Mouse (Mus musculus): ENCODE measurements around the gene Dad1. TPM values are rescaled to one million over a fixed set of nuclear protein-coding genes. Genes with fewer than 3 reads are reported as not detected.

Gene Dad1
- polyA plus RNA-seq, 1 experiment from 2014 or later = 281 TPM

DNA sequence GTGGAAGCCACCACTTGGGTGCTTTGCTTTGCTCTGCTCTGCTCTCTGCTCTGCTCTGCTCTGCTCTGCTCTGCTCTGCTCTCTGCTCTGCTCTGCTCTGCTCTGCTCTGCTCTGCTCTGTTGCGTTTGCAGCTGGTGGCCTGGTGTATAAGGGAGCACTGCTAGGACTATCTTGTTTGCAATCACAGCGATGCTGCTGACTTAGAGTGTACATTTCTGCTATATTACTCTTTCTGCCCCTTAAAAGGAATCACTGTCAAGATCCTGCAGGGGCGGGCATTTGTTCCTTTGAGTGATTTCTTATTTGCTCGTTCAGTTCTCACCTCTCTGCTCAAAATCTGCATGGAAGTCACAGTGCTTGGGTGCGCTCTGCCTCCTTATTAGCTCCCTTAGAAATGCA lies 44.0 kb downstream of the Dad1 start:
- no peak overlapping the region for H3K4me3 ChIP-seq
- no peaks in the 10 kb centered on the region for H3K27me3 ChIP-seq
- H3K27ac ChIP-seq = no peak overlapping the region
- no peaks in the 10 kb centered on the region for H3K36me3 ChIP-seq (ENCODE audit: poor library complexity, severe bottlenecking)
- no peak overlapping the region for H3K9ac ChIP-seq
- H3K4me1 ChIP-seq = no peaks in the 10 kb centered on the region
- H3K4me2 ChIP-seq = no peak overlapping the region
- H3K9me3 ChIP-seq (replicated peaks) = no peaks in the 10 kb centered on the region
- ATAC-seq = no peak
- 81% methylated on average over 5 of the region's 5 CpGs for WGBS

DNA sequence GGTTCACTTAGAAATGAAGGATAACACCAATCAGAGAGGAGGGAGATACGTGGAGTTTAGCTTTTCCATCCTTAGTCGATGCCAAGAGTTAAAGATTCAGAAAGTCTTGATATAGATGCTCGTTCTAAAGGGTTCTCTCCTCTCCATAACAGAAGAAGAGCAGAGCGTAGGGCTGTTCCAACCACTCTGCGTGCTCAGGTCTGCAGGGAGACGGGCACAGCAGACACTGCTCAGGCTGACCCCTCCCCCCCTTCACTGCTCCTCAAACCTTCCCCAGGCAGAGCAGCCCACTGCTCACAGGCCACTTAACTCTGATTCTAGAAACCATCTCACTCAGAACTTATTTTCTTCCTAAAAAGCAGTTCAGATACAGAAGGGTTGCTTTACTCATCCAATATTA lies 45.2 kb downstream of the Dad1 start:
- no peaks in the 10 kb centered on the region for H3K27me3 ChIP-seq
- H3K9ac ChIP-seq = no peak overlapping the region
- no peak overlapping the region for H3K4me3 ChIP-seq
- no peak overlapping the region for H3K4me2 ChIP-seq
- no peaks in the 10 kb centered on the region for H3K36me3 ChIP-seq (ENCODE audit: poor library complexity, severe bottlenecking)
- H3K9me3 ChIP-seq (replicated peaks) = no peaks in the 10 kb centered on the region
- H3K27ac ChIP-seq = no peak overlapping the region
- WGBS = 77% methylated on average over 6 of the region's 6 CpGs
- no peaks in the 10 kb centered on the region for H3K4me1 ChIP-seq
- ATAC-seq = no peak

- H3K36me3 ChIP-seq (ENCODE audit: poor library complexity, severe bottlenecking) = no peaks in the 10 kb centered on the region
- no peak overlapping the region for H3K9ac ChIP-seq
- no peak for ATAC-seq
- H3K9me3 ChIP-seq (replicated peaks) = no peaks in the 10 kb centered on the region
- H3K4me3 ChIP-seq = no peak overlapping the region
- no peak overlapping the region for H3K4me2 ChIP-seq
- H3K27ac ChIP-seq = no peak overlapping the region
- WGBS = 84% methylated on average over 5 of the region's 5 CpGs
- no peaks in the 10 kb centered on the region for H3K4me1 ChIP-seq
- H3K27me3 ChIP-seq = no peaks in the 10 kb centered on the region
These were observed 46.0 kb downstream of the Dad1 start for GRCm38 (mm10) chr14:54207924-54208323.

- H3K4me2 ChIP-seq = no peak overlapping the region
- H3K4me3 ChIP-seq = no peak overlapping the region
- H3K9ac ChIP-seq = no peak overlapping the region
- no peaks in the 10 kb centered on the region for H3K36me3 ChIP-seq (ENCODE audit: poor library complexity, severe bottlenecking)
- WGBS = 82% methylated on average over 15 of the region's 15 CpGs
- H3K27me3 ChIP-seq = no peaks in the 10 kb centered on the region
- no peaks in the 10 kb centered on the region for H3K9me3 ChIP-seq (replicated peaks)
- H3K27ac ChIP-seq = no peak overlapping the region
- ATAC-seq = no peak
- no peaks in the 10 kb centered on the region for H3K4me1 ChIP-seq
These were observed 47.0 kb downstream of the Dad1 start for GRCm38 (mm10) chr14:54206750-54207550.

DNA sequence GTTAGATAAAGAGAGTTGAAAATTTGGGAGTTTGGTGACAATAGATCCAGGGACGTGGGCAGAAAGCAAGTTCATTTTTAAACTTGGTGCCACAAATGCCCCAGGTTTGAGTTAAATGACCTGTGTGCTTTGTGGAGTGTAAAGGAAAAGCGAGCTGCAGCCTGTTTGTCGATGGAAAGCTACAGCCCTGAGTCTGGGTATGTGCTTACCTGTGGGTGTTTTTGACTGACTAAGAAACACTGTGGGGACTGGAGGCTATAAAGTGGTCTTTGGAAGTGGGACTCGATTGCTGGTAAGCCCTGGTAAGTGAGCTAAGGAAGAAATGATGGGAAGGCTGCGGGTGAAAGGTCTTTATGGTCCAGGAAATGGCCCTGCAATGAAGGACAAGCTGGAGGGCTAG lies 47.6 kb downstream of the Dad1 start:
- H3K9ac ChIP-seq = no peak overlapping the region
- ATAC-seq = no peak
- H3K4me2 ChIP-seq = no peak overlapping the region
- H3K36me3 ChIP-seq (ENCODE audit: poor library complexity, severe bottlenecking) = no peaks in the 10 kb centered on the region
- H3K9me3 ChIP-seq (replicated peaks) = no peaks in the 10 kb centered on the region
- no peak overlapping the region for H3K27ac ChIP-seq
- H3K4me3 ChIP-seq = no peak overlapping the region
- no peaks in the 10 kb centered on the region for H3K27me3 ChIP-seq
- no peaks in the 10 kb centered on the region for H3K4me1 ChIP-seq
- WGBS = 90% methylated on average over 5 of the region's 5 CpGs

GRCm38 (mm10) chr14:54205904-54206303 lies 48.0 kb downstream of the Dad1 start:
- WGBS = 77% methylated on average over 6 of the region's 6 CpGs
- Histone ChIP-seq H3K4me2 (no peak overlapping the region), H3K4me3 (no peak overlapping the region), H3K27ac (no peak overlapping the region), H3K9me3 (replicated peaks) (no peaks in the 10 kb centered on the region), H3K9ac (no peak overlapping the region), H3K36me3 (ENCODE audit: poor library complexity, severe bottlenecking) (no peaks in the 10 kb centered on the region), H3K4me1 (no peaks in the 10 kb centered on the region), H3K27me3 (no peaks in the 10 kb centered on the region)
- no peak for ATAC-seq

DNA sequence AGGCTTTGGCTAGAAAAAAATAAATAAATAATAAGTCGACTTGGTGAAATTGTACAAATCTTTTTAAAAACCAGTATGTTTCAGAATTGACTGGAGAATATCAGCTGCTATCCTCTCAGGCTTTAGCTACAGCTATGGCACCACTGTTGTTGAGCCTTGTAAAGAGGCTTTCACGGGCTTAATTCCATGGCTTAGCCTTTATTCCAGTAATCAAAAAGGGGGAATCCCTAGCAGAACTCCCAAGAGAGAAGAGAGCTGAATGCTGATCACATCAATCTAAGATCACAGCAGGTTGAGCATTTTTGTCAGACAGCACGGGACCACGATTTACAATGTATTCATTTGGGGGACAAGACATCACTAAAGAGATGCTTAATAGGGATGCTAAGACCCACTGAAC lies 49.1 kb downstream of the Dad1 start:
- no peak for ATAC-seq
- WGBS = 54% methylated on average over 4 of the region's 4 CpGs
- Histone ChIP-seq H3K27ac (no peak overlapping the region), H3K27me3 (no peaks in the 10 kb centered on the region), H3K4me2 (no peak overlapping the region), H3K4me3 (no peak overlapping the region), H3K36me3 (ENCODE audit: poor library complexity, severe bottlenecking) (no peaks in the 10 kb centered on the region), H3K9ac (no peak overlapping the region), H3K9me3 (replicated peaks) (no peaks in the 10 kb centered on the region), H3K4me1 (no peaks in the 10 kb centered on the region)

DNA sequence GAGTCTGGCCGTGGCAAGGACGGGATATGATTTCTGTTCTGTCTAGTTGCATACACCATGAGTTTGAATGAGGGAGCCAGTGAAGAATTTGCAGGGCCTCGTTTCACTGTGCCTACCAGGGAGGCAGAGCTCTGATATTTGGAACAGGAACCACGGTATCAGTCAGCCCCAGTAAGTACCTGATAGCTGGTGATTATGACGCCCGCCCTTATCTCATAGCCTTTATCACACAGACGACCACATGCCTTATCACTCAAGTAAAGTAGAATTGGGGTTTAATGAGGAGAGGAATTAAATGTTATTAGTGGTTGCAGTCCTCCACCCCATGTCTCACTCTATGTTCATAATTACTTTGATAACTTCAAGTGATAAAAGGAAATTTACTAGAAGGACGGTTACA lies 49.6 kb downstream of the Dad1 start:
- Histone ChIP-seq H3K9ac (no peak overlapping the region), H3K4me3 (no peak overlapping the region), H3K4me1 (no peaks in the 10 kb centered on the region), H3K36me3 (ENCODE audit: poor library complexity, severe bottlenecking) (no peaks in the 10 kb centered on the region), H3K27me3 (no peaks in the 10 kb centered on the region), H3K9me3 (replicated peaks) (no peaks in the 10 kb centered on the region), H3K4me2 (no peak overlapping the region), H3K27ac (no peak overlapping the region)
- 90% methylated on average over 8 of the region's 8 CpGs for WGBS
- ATAC-seq = no peak

DNA sequence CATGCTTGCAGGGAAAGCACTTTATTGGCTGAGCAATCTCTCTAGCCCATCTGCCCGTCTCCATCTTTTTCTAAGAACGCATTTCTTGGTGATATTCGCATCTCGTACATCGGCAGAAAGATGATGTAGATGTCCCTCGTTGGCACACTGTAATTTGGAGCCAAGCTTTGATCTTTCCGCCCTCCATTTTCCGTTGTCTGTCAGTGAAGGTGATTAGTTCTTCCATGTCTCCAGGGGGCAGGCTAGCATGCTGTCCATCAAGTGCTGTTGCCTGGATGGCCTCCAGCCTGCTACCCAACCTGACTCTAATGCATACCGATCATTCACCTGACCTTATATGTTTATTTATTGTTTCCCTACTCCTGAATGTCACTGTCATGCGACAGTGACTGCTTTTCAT lies 50.1 kb downstream of the Dad1 start:
- H3K9ac ChIP-seq = no peak overlapping the region
- no peak overlapping the region for H3K4me3 ChIP-seq
- no peaks in the 10 kb centered on the region for H3K27me3 ChIP-seq
- no peaks in the 10 kb centered on the region for H3K4me1 ChIP-seq
- no peaks in the 10 kb centered on the region for H3K9me3 ChIP-seq (replicated peaks)
- WGBS = 89% methylated on average over 10 of the region's 10 CpGs
- H3K27ac ChIP-seq = no peak overlapping the region
- no peak for ATAC-seq
- H3K36me3 ChIP-seq (ENCODE audit: poor library complexity, severe bottlenecking) = no peaks in the 10 kb centered on the region
- no peak overlapping the region for H3K4me2 ChIP-seq

- Histone ChIP-seq H3K27ac (no peak overlapping the region), H3K36me3 (ENCODE audit: poor library complexity, severe bottlenecking) (no peaks in the 10 kb centered on the region), H3K4me1 (no peaks in the 10 kb centered on the region), H3K9me3 (replicated peaks) (no peaks in the 10 kb centered on the region), H3K9ac (no peak overlapping the region), H3K4me3 (no peak overlapping the region), H3K27me3 (no peaks in the 10 kb centered on the region), H3K4me2 (no peak overlapping the region)
- ATAC-seq = no peak
- WGBS = 94% methylated on average over 6 of the region's 6 CpGs
These were observed 50.7 kb downstream of the Dad1 start for GRCm38 (mm10) chr14:54203207-54203606.

DNA sequence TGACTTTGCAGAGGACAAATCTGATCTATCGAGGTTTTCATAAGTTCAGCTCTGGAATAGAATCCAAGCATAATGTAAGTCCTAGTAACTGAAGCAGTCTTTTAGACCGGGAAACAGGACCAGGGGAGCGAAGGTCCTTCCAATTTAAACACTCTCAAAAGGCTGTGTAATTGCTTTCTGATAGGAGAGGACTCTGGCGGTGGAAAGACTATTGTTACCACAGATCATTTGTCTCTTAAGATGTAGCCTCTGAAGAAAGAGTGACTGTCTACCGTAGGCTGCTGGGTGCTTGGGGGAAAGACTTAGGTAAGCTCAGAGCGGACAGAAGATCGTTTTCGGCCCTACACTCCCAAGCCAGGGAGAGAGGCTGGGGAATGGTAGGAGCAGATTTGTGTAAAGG lies 53.5 kb downstream of the Dad1 start:
- H3K4me3 ChIP-seq = no peak overlapping the region
- no peaks in the 10 kb centered on the region for H3K27me3 ChIP-seq
- H3K27ac ChIP-seq = no peak overlapping the region
- no peaks in the 10 kb centered on the region for H3K9me3 ChIP-seq (replicated peaks)
- no peaks in the 10 kb centered on the region for H3K4me1 ChIP-seq
- H3K4me2 ChIP-seq = no peak overlapping the region
- ATAC-seq = no peak
- no peaks in the 10 kb centered on the region for H3K36me3 ChIP-seq (ENCODE audit: poor library complexity, severe bottlenecking)
- 59% methylated on average over 8 of the region's 8 CpGs for WGBS
- H3K9ac ChIP-seq = no peak overlapping the region

DNA sequence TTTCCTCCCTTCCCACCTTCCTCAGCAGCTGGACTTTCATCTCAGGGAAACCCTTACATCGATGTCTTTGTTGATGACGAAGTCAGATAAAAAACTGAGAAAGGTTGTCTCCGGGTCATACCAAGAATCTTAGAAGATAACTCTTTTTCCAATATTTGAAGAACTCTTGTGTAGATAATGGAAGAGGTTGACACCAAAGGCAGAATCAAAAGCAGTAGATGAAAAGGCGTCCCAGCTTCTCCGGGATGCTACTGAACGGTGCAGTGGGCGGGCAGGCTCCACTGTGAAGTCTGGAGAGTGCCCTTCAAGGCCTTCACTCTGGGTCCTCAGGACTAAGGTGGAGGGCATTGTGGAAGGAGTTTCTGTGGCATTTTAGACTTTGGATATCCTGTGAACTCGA lies 54.2 kb downstream of the Dad1 start:
- no peak overlapping the region for H3K27ac ChIP-seq
- H3K4me1 ChIP-seq = no peaks in the 10 kb centered on the region
- 92% methylated on average over 8 of the region's 8 CpGs for WGBS
- no peaks in the 10 kb centered on the region for H3K36me3 ChIP-seq (ENCODE audit: poor library complexity, severe bottlenecking)
- no peak overlapping the region for H3K4me3 ChIP-seq
- no peak overlapping the region for H3K9ac ChIP-seq
- ATAC-seq = no peak
- H3K27me3 ChIP-seq = no peaks in the 10 kb centered on the region
- no peak overlapping the region for H3K4me2 ChIP-seq
- no peaks in the 10 kb centered on the region for H3K9me3 ChIP-seq (replicated peaks)

DNA sequence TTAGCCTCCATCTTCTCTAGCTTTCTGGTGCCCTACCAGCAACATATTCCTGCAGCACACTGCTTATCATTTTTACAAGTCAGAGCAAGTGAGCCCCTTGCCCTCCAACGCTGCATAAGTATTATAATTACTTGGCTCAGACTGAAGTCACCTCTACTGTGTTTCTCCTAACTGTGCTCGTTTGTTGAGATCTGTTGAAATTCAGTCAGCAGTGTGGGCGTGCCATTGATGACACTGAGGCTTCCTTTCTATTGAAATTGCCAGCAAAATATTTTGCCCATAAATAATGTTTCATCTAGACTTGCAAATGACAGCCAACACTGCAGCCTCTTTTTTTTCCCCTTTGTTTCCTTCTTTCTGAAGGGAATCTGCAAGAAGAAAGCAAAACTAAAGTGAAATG lies 56.2 kb downstream of the Dad1 start:
- no peak overlapping the region for H3K4me3 ChIP-seq
- no peaks in the 10 kb centered on the region for H3K36me3 ChIP-seq (ENCODE audit: poor library complexity, severe bottlenecking)
- H3K9me3 ChIP-seq (replicated peaks) = no peaks in the 10 kb centered on the region
- H3K27me3 ChIP-seq = no peaks in the 10 kb centered on the region
- H3K4me1 ChIP-seq = no peaks in the 10 kb centered on the region
- H3K4me2 ChIP-seq = no peak overlapping the region
- ATAC-seq = no peak
- WGBS = 56% methylated on average over 3 of the region's 3 CpGs
- no peak overlapping the region for H3K9ac ChIP-seq
- no peak overlapping the region for H3K27ac ChIP-seq

Measured in forebrain, embryonic 13.5 days (tissue).